9 mouse cellular contexts compared by ENCODE assay signal in the genomic region with DNA sequence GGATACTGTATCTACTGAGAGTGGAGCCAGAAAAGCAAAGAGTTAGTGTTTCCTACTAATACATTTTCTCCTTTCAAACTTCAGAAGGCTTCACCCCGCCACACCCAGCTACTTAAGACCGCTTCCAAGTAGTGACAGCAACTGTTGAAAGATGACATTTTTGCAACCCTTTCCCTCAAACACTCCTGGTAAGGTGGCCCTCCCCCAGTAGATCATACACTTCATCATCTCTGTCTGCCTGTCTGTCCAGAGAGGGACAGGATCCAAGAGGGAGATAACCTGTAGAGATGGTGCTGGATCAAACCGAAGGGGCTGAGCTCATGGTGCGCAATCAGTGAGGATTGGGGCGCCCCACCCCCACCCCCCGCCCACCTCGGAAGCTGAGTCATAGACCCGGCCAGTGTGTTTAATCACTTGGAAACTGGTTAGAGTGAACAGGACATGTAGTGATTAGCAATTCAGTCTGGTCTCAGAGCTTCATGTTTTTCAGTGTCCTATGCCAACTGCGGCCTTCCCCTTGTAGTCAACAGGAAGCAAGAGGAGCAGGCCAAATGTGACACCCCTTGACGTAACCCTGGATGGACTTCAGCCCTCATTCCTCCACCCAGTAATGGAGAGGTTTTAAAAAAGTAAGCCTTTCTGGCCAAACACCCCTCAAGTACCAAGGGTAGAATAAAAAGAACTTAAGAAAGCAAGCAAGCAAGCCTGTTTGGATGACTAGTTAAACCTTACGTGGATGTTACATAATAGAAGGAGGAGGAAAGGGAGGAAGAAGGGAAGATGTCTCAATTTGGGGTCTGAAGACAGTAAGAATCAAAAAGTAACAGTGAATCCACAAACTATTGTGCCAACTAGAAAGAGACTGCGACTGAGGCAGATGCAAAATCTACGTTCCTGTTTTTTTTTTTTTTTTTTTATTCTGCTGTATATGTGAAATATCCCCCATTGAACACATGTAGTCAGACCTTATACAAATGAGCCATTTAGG.
DNase-seq lines count a peak whose midpoint lies in the region; TF ChIP-seq lines count a peak whose summit lies in the region.
"Had no signal": no experiment of that assay in that cellular context is flagged by ENCODE, and none has a peak within 500 bp of the region (broad histone marks: within the 10 kb centered on the region; RNA-seq: fewer than 3 reads in every experiment).

No protein-coding gene starts in this region.

- intact Hi-C loops in heart, adult 2 months (cut with DNase I), result loop anchor here (5.0 to 10.0 kb wide), 2 partner anchors 348 to 706 kb away; no protein-coding TSS in a partner anchor

- 0 out of 2 replicates have a peak, but pooled peaks have one; percentile 70 for TF ChIP-seq EP300 in heart, adult 2 months (IDR thresholded peaks at IDR 0.05; ENCODE audit: insufficient read depth, low read depth, low read length)

- no peaks in the 10 kb centered on the region for H3K79me2 ChIP-seq in heart, adult 2 months (replicated peaks; ENCODE audit: control insufficient read depth, insufficient read depth, low read length)

- TF ChIP-seq CTCF in kidney, adult 2 months (conservative IDR thresholded peaks at IDR 0.05; ENCODE audit: insufficient read depth, insufficient read length, low read depth, low read length), result no peak
- TF ChIP-seq CTCF in heart, adult 2 months (IDR thresholded peaks at IDR 0.05), result no peak

- DNase-seq in kidney, adult 2 months, result peak; percentile 31
- no peak for DNase-seq in kidney, adult 8-10 months
- DNase-seq in MN1 (ENCODE audit: low spot score), result peak; percentile 87
- DNase-seq in heart, adult 2 months, result peak; percentile 70 to 82
- peak; percentile 68 for DNase-seq in lung, postnatal 14 days
- DNase-seq in embryo, embryonic 9.5 days (ENCODE audit: extremely low spot score), result no peak
- DNase-seq in layer of hippocampus, postnatal 25 days (ENCODE audit: extremely low spot score in 1 of 2, low spot score in 1 of 2), result no peak
- DNase-seq in cerebellum, postnatal 36 days, result no peak

- H3K4me1 ChIP-seq in kidney, adult 2 months (ENCODE audit: control insufficient read depth, insufficient read depth, low read length), result no peaks in the 10 kb centered on the region
- no peaks in the 10 kb centered on the region; the same call in 1 of the 2 replicates for H3K4me1 ChIP-seq in heart, adult 2 months (ENCODE audit: control insufficient read depth, insufficient read depth, low read length)

- no peak overlapping the region for H3K27ac ChIP-seq in kidney, adult 2 months (ENCODE audit: insufficient read depth, low read depth, low read length)
- peak overlapping the region; percentile 70 for H3K27ac ChIP-seq in heart, adult 2 months
- H3K27ac ChIP-seq: limb, embryonic 13.5 days had no signal

- H3K27me3 ChIP-seq in kidney, adult 2 months (replicated peaks; ENCODE audit: control insufficient read depth, insufficient read depth, low read length), result no peaks in the 10 kb centered on the region
- H3K27me3 ChIP-seq in heart, adult 2 months (ENCODE audit: control insufficient read depth, insufficient read depth, low read length), result no peaks in the 10 kb centered on the region
- H3K27me3 ChIP-seq: limb, embryonic 13.5 days had no signal

- 75% methylated on average over 13 of the region's 13 CpGs for WGBS in kidney, adult 2 months
- WGBS in heart, adult 2 months, result 45% methylated on average over 13 of the region's 13 CpGs

- no peak overlapping the region for H3K9ac ChIP-seq in heart, adult 2 months (ENCODE audit: low read depth, low read length)
- H3K9ac ChIP-seq: limb, embryonic 13.5 days had no signal

- H3K4me3 ChIP-seq in kidney, adult 2 months (ENCODE audit: insufficient read depth, low read depth, low read length), result no peak overlapping the region
- 0 out of 2 replicates have a peak overlapping the region, but pooled peaks have one; percentile 24 for H3K4me3 ChIP-seq in heart, adult 2 months
- H3K4me3 ChIP-seq: limb, embryonic 13.5 days had no signal

- H3K36me3 ChIP-seq in kidney, adult 2 months (ENCODE audit: control insufficient read depth, insufficient read depth, low read length), result no peaks in the 10 kb centered on the region
- no peaks in the 10 kb centered on the region for H3K36me3 ChIP-seq in heart, adult 2 months (ENCODE audit: control insufficient read depth, insufficient read depth, low read length)
- H3K36me3 ChIP-seq: limb, embryonic 13.5 days had no signal

- TF ChIP-seq POLR2A in kidney, adult 2 months (IDR thresholded peaks at IDR 0.05; ENCODE audit: low read depth, low read length), result no peak
- no peak for TF ChIP-seq POLR2A in heart, adult 2 months (IDR thresholded peaks at IDR 0.05; ENCODE audit: insufficient read depth, low read depth, low read length)

Comparison
In these comparisons a context has a peak if more than half of its experiments do, and no peak if none do; other contexts are left out.
1. DNase-seq: peak in kidney, adult 2 months (single experiment), MN1 (single experiment), heart, adult 2 months (2 of 2) and lung, postnatal 14 days (single experiment); none in kidney, adult 8-10 months (0 of 2), embryo, embryonic 9.5 days (single experiment), layer of hippocampus, postnatal 25 days (0 of 2) and cerebellum, postnatal 36 days (0 of 2).